Mouse (Mus musculus) hematopoietic stem cell, adult 5-6 weeks (primary cell): ENCODE data around the gene Csf2ra. TPM values are rescaled to one million over a fixed set of nuclear protein-coding genes. Genes with fewer than 3 reads are reported as not detected.
"Not testable (repeated sequence)": the region's sequence is repeated elsewhere in the genome, so short reads cannot be mapped to it uniquely, and the experiment has no call there.

Experiments used
- ATAC-seq, 2 experiments: fragments of 125-278 bp in 1 of 2; replicated peaks in 1 of 2; 2 replicates each; pipeline ENCODE4 v1.8.0; 2016 to 2017; ENCODE audit warnings: inconsistent platforms in 2 of 2, mild to moderate bottlenecking in 2 of 2, moderate number of reproducible peaks in 2 of 2, low read depth in 1 of 2, moderate TSS enrichment in 1 of 2; ENCODE audit not compliant: low FRiP score in 2 of 2, poor library complexity in 2 of 2, severe bottlenecking in 2 of 2, insufficient read depth in 1 of 2, low TSS enrichment in 1 of 2
- total RNA-seq: library from RNA; stranded (forward); fragments of 172-1452, 232-1000 nt; gene quantifications from 2 replicates; pipeline ENCODE4 v1.2.3, GENCODE M21; 2017

The Csf2ra gene
- total RNA-seq = 19.8 and 28.6 TPM in 2 replicates

- peak in 1 of 2 experiments; percentile 6; a peak in 2 of 4 replicates for ATAC-seq
Observed at GRCm38 (mm10) chr19:61227941-61228701, at the start of gene Csf2ra. Csf2ra (minus strand) TSS chr19:61228429.

GRCm38 (mm10) chr19:61275446-61275845, 47.2 kb upstream of the Csf2ra start:
- ATAC-seq = no peak

- ATAC-seq = not testable (repeated sequence)
Observed at GRCm38 (mm10) chr19:61269141-61269540, 40.9 kb upstream of the Csf2ra start.

GRCm38 (mm10) chr19:61267141-61267540, 38.9 kb upstream of the Csf2ra start:
- no peak for ATAC-seq

- no peak for ATAC-seq
Observed at GRCm38 (mm10) chr19:61266651-61267050, 38.4 kb upstream of the Csf2ra start.

GRCm38 (mm10) chr19:61266246-61266615, 38.0 kb upstream of the Csf2ra start:
- ATAC-seq = no peak

- ATAC-seq = peak; percentile 72 to 77
Observed at GRCm38 (mm10) chr19:61265349-61266245, 37.4 kb upstream of the Csf2ra start.

- ATAC-seq = peak; percentile 6 to 9; a peak in 1 of 4 replicates
Observed at GRCm38 (mm10) chr19:61264933-61265332, 36.7 kb upstream of the Csf2ra start.

- ATAC-seq = no peak
Observed at GRCm38 (mm10) chr19:61264227-61264626, 36.0 kb upstream of the Csf2ra start.

GRCm38 (mm10) chr19:61261241-61261640, 33.0 kb upstream of the Csf2ra start:
- no peak for ATAC-seq

GRCm38 (mm10) chr19:61257733-61258132, 29.5 kb upstream of the Csf2ra start:
- ATAC-seq = no peak

GRCm38 (mm10) chr19:61256166-61256887, 28.1 kb upstream of the Csf2ra start:
- ATAC-seq = no peak

GRCm38 (mm10) chr19:61247334-61247733, 19.1 kb upstream of the Csf2ra start:
- ATAC-seq = not testable (repeated sequence)

GRCm38 (mm10) chr19:61244721-61245436, 16.6 kb upstream of the Csf2ra start:
- peak; percentile 95 to 99 for ATAC-seq

GRCm38 (mm10) chr19:61237967-61238366, 9.7 kb upstream of the Csf2ra start:
- ATAC-seq = no peak

GRCm38 (mm10) chr19:61234532-61234931, 6.3 kb upstream of the Csf2ra start:
- no peak for ATAC-seq
